Mouse (Mus musculus): Measurements from ENCODE around the gene Entr1. TPM values are rescaled to one million over a fixed set of nuclear protein-coding genes. Genes with fewer than 3 reads are reported as not detected.

Gene Entr1
- total RNA-seq, 1 experiment = 87.8 TPM

- no peak for DNase-seq (ENCODE audit: low read depth, low spot score)
- no peaks in the 10 kb centered on the region for H3K9me3 ChIP-seq (ENCODE audit: control insufficient read depth, insufficient read depth, low read depth, low read length)
- no peak overlapping the region for H3K27ac ChIP-seq (ENCODE audit: insufficient read depth, low read depth, low read length, poor library complexity, severe bottlenecking)
- no peak for TF ChIP-seq ZNF384 (IDR thresholded peaks at IDR 0.05; ENCODE audit: low read depth, low read length)
- no peak for TF ChIP-seq ZC3H11A (IDR thresholded peaks at IDR 0.05; ENCODE audit: borderline replicate concordance, low read depth, low read length)
- no peak for TF ChIP-seq MAFK (IDR thresholded peaks at IDR 0.05; ENCODE audit: insufficient read depth, low read depth, low read length)
- no peak for TF ChIP-seq CHD2 (IDR thresholded peaks at IDR 0.05; ENCODE audit: low read depth, low read length)
- no peak for TF ChIP-seq HCFC1 (IDR thresholded peaks at IDR 0.05; ENCODE audit: borderline replicate concordance, insufficient read depth, low read length)
- in situ Hi-C loops (cut with MboI; ENCODE audit: low sequenced_read_pairs in 2 of 2, unreplicated experiment in 2 of 2) = no loop called here
- H3K9ac ChIP-seq (ENCODE audit: insufficient read depth, low read depth, low read length, poor library complexity, severe bottlenecking) = no peak overlapping the region
- no peaks in the 10 kb centered on the region for H3K36me3 ChIP-seq (ENCODE audit: control insufficient read depth, insufficient read depth, low read length, poor library complexity, severe bottlenecking)
- H3K4me1 ChIP-seq (ENCODE audit: control insufficient read depth in 2 of 2, insufficient read depth in 2 of 2, low read length in 2 of 2, poor library complexity in 1 of 2) = peaks cover 0 to 16% of the 10 kb centered on the region in 2 experiments; a peak in 2 of 4 replicates
- no peak overlapping the region for H3K4me3 ChIP-seq (ENCODE audit: insufficient read depth in 1 of 2, low read depth in 1 of 2, low read length in 2 of 2, poor library complexity in 1 of 2, severe bottlenecking in 1 of 2)
Observed at GRCm38 (mm10) chr2:26356678-26357077, 32.4 kb downstream of the Entr1 start.

GRCm38 (mm10) chr2:26356231-26356630, 32.9 kb downstream of the Entr1 start:
- no peak for TF ChIP-seq ZNF384 (IDR thresholded peaks at IDR 0.05; ENCODE audit: low read depth, low read length)
- no peak for TF ChIP-seq ZC3H11A (IDR thresholded peaks at IDR 0.05; ENCODE audit: borderline replicate concordance, low read depth, low read length)
- TF ChIP-seq MAFK (IDR thresholded peaks at IDR 0.05; ENCODE audit: insufficient read depth, low read depth, low read length) = no peak
- no peak for TF ChIP-seq CHD2 (IDR thresholded peaks at IDR 0.05; ENCODE audit: low read depth, low read length)
- no peak for TF ChIP-seq HCFC1 (IDR thresholded peaks at IDR 0.05; ENCODE audit: borderline replicate concordance, insufficient read depth, low read length)
- in situ Hi-C loops (cut with MboI; ENCODE audit: low sequenced_read_pairs in 2 of 2, unreplicated experiment in 2 of 2) = no loop called here
- Histone ChIP-seq H3K9ac (ENCODE audit: insufficient read depth, low read depth, low read length, poor library complexity, severe bottlenecking) (no peak overlapping the region), H3K4me1 (ENCODE audit: control insufficient read depth in 2 of 2, insufficient read depth in 2 of 2, low read length in 2 of 2, poor library complexity in 1 of 2) (peaks cover 0 to 17% of the 10 kb centered on the region in 2 experiments; a peak in 2 of 4 replicates), H3K4me3 (ENCODE audit: insufficient read depth in 1 of 2, low read depth in 1 of 2, low read length in 2 of 2, poor library complexity in 1 of 2, severe bottlenecking in 1 of 2) (no peak overlapping the region), H3K36me3 (ENCODE audit: control insufficient read depth, insufficient read depth, low read length, poor library complexity, severe bottlenecking) (no peaks in the 10 kb centered on the region), H3K9me3 (ENCODE audit: control insufficient read depth, insufficient read depth, low read depth, low read length) (no peaks in the 10 kb centered on the region), H3K27ac (ENCODE audit: insufficient read depth, low read depth, low read length, poor library complexity, severe bottlenecking) (no peak overlapping the region)
- DNase-seq (ENCODE audit: low read depth, low spot score) = no peak

DNA sequence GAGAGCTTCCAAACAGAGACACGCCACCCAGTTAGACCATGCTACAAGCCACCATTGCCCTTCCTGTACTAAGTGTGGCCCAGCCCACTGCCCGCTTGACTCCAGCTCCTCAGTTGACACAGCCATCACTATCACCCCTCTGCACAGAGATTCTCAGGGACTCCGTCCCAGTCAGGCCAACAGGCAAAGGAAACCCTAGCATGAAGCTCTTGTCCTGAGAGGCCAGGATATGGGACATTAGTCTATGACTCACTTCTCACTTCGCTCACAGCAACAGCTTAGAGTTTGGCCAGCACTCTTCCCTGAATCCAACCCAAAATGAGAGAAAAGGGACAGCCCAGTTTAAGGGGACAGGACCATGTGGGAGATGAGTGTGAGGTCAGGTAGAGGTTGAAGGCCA, 34.7 kb downstream of the Entr1 start:
- no peaks in the 10 kb centered on the region for H3K9me3 ChIP-seq (ENCODE audit: control insufficient read depth, insufficient read depth, low read depth, low read length)
- peaks cover 0 to 22% of the 10 kb centered on the region in 2 experiments; a peak in 3 of 4 replicates for H3K4me1 ChIP-seq (ENCODE audit: control insufficient read depth in 2 of 2, insufficient read depth in 2 of 2, low read length in 2 of 2, poor library complexity in 1 of 2)
- in situ Hi-C loops (cut with MboI; ENCODE audit: low sequenced_read_pairs in 2 of 2, unreplicated experiment in 2 of 2) = no loop called here
- H3K36me3 ChIP-seq (ENCODE audit: control insufficient read depth, insufficient read depth, low read length, poor library complexity, severe bottlenecking) = peaks cover 2% of the 10 kb centered on the region; the same call in 1 of the 2 replicates
- H3K9ac ChIP-seq (ENCODE audit: insufficient read depth, low read depth, low read length, poor library complexity, severe bottlenecking) = no peak overlapping the region
- no peak overlapping the region for H3K27ac ChIP-seq (ENCODE audit: insufficient read depth, low read depth, low read length, poor library complexity, severe bottlenecking)
- no peak overlapping the region for H3K4me3 ChIP-seq (ENCODE audit: insufficient read depth in 1 of 2, low read depth in 1 of 2, low read length in 2 of 2, poor library complexity in 1 of 2, severe bottlenecking in 1 of 2)
- DNase-seq (ENCODE audit: low read depth, low spot score) = no peak
- no peak for TF ChIP-seq ZC3H11A (IDR thresholded peaks at IDR 0.05; ENCODE audit: borderline replicate concordance, low read depth, low read length)
- no peak for TF ChIP-seq CHD2 (IDR thresholded peaks at IDR 0.05; ENCODE audit: low read depth, low read length)
- no peak for TF ChIP-seq ZNF384 (IDR thresholded peaks at IDR 0.05; ENCODE audit: low read depth, low read length)
- no peak for TF ChIP-seq MAFK (IDR thresholded peaks at IDR 0.05; ENCODE audit: insufficient read depth, low read depth, low read length)
- TF ChIP-seq HCFC1 (IDR thresholded peaks at IDR 0.05; ENCODE audit: borderline replicate concordance, insufficient read depth, low read length) = no peak

DNA sequence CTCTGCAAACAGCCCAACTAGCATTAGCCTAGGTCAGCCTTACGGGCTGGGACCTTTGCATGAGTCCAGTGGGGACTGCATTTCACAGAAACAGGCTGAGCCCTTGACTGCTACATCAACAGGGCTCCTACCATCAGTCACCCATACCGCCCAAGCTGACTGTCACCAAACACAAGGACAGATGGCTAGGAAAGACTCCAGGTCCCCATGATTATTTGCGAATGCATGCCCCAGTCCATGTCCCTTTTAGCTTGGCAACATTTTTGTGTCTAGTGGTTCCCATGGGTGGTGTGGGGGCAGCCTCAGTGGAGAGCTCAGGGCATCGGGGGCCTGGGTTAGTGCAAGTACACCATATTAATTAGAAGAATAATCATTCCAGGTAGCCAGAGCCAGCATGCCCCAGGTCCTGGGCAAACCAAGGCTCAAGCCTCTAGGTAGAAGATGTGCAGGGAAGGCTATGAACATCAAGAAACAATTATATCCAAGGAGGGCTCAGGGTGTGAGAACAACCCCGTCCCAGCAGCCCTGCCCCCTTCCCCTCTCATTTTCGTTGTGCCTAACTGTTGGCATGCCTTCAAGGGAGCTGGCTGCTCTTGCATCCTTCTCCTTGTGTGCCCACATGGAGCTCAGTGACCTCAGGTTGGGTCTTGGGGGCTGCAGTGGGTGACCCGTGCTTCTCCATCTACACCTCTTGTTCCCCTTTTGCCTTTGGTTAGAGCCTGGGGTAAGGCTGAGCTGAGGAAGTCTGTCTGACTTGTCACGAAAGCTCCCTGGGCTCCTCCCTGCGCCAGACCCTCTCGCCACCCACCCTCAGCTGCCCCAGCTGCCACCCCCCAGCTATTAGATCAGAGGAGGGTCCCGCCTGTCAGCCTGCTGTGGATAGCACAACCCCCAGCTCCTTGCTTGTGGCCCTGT, 35.8 kb downstream of the Entr1 start:
- Histone ChIP-seq H3K4me3 (ENCODE audit: insufficient read depth in 1 of 2, low read depth in 1 of 2, low read length in 2 of 2, poor library complexity in 1 of 2, severe bottlenecking in 1 of 2) (no peak overlapping the region), H3K27ac (ENCODE audit: insufficient read depth, low read depth, low read length, poor library complexity, severe bottlenecking) (no peak overlapping the region), H3K9ac (ENCODE audit: insufficient read depth, low read depth, low read length, poor library complexity, severe bottlenecking) (no peak overlapping the region; the same call in 1 of the 2 replicates), H3K9me3 (ENCODE audit: control insufficient read depth, insufficient read depth, low read depth, low read length) (no peaks in the 10 kb centered on the region), H3K4me1 (ENCODE audit: control insufficient read depth in 2 of 2, insufficient read depth in 2 of 2, low read length in 2 of 2, poor library complexity in 1 of 2) (peaks cover 0 to 22% of the 10 kb centered on the region in 2 experiments; a peak in 3 of 4 replicates), H3K36me3 (ENCODE audit: control insufficient read depth, insufficient read depth, low read length, poor library complexity, severe bottlenecking) (peaks cover 2% of the 10 kb centered on the region; the same call in 1 of the 2 replicates)
- DNase-seq (ENCODE audit: low read depth, low spot score) = no peak
- in situ Hi-C loops (cut with MboI; ENCODE audit: low sequenced_read_pairs in 2 of 2, unreplicated experiment in 2 of 2) = no loop called here
- TF ChIP-seq CHD2 (IDR thresholded peaks at IDR 0.05; ENCODE audit: low read depth, low read length) = no peak
- TF ChIP-seq ZNF384 (IDR thresholded peaks at IDR 0.05; ENCODE audit: low read depth, low read length) = no peak
- TF ChIP-seq ZC3H11A (IDR thresholded peaks at IDR 0.05; ENCODE audit: borderline replicate concordance, low read depth, low read length) = no peak
- no peak for TF ChIP-seq HCFC1 (IDR thresholded peaks at IDR 0.05; ENCODE audit: borderline replicate concordance, insufficient read depth, low read length)
- no peak for TF ChIP-seq MAFK (IDR thresholded peaks at IDR 0.05; ENCODE audit: insufficient read depth, low read depth, low read length)

Measured in ES-E14 (cell line).